Mouse (Mus musculus): ENCODE results near the gene Cap2.

Gene Cap2

DNA sequence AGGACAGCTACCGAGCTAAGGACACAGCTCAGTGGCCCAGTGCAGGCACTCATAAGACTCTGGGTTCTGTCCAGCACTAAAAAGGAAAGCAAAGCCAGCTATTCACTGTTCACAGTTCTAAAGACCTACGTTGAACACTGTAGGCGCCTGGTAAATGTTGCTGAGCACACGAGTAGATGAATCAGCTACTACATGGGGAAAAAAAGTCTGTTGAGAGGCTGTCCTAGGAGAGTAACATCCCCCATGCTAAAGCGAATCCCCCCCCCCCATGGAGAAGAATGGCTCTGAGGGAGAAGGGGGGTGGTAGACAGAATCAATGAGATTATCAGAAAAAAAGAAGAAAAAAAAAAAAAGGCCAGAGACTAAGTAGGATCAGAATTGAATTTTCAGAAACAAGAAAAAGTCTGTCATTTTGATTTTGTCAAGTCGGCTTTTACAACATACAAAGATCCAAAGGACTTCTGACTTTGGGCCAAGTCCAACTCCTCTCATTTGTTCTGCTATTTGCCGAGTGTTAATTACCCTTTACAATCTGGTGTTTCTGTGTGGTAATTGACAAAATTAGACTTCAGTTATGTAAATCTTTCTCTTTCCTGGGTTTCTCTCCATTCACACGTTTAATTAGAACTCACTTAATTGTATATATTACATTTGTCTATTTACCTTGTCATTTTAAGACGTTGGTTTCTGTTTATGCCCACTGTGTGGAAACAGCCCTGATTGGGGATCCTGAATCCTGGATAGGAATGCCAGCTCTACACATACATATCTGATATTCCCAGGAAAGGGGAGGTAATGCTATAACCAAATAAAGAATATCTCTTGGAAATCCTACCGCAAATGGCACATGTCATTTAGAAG, 139.2 kb downstream of the Cap2 start:
- DNase-seq = no peak

DNA sequence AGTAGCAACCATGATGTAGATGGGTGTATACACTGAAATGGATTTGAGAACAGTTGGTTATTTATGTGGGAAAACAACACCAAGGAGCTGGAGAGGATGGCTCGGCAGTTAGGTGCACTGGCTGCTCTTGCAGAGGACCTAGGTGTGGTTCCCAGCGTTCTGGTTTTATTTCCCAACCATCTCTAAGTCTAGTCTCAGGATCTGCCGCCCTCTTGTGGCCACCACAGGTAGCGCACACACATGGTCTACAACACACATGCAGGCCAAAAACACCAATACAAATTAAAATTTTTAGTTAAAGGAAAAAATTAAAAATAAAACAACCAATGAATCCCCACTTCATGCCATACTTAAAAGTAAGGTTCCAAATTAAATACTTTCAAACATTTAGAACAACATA, 140.7 kb downstream of the Cap2 start:
- no peak for DNase-seq

DNA sequence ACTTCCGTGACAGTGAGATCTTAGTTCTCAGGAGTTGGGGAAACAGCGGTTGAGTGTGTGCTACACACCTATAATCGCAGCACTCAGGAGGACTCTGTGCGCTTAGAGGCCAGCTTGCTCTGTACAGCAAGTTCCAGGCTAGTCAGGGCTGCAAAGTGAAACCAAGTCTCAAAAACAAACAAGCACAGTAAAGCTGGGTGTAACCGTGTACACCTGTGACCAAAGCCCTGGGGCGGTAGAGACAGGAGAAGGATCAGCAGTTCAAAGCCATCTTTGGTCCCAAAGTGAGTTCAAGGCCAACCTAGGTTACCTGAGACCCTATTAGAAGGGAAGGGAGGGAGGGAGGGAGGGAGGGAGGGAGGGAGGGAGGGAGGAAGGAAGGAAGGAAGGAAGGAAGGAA, 142.5 kb downstream of the Cap2 start:
- DNase-seq = no peak

DNA sequence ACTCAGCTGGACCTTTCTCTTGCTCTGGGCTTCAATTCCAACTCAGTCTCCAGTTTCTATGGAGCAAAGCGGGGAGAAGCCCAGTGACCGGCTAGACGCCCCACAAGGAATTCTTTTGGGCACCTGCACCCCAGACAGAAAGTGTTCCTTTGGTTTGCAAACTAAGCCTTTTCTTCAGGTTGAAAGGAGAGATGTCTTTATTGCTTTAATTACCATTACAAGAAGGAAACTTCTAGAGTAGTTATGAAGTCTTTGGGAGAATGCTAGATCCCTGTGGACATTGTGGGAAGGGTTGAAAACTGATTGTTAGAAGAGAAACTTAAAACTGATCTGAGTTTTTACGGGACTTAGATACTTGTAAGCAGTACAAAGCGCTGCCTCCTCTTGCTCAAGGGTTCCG, 143.8 kb downstream of the Cap2 start:
- no peak for DNase-seq

DNA sequence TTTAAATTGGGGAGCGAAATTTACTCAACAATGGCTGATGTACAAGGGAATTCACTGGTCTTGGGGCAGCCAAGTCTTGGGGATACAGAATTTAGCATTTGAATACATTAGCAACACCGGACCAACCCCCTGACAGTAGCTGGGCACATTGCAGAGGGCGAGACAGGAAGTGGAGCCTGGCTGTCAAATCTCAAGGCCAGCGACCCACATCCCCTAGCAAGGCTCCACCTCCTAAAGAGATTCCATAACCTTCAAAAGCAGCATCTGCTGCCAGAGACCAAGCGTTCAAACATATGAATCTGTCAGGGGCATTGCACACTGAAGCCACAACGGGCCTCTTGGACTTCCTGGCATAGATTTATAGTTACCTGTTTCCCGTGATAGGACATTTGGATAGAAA, 150.2 kb downstream of the Cap2 start:
- no peak for DNase-seq

DNA sequence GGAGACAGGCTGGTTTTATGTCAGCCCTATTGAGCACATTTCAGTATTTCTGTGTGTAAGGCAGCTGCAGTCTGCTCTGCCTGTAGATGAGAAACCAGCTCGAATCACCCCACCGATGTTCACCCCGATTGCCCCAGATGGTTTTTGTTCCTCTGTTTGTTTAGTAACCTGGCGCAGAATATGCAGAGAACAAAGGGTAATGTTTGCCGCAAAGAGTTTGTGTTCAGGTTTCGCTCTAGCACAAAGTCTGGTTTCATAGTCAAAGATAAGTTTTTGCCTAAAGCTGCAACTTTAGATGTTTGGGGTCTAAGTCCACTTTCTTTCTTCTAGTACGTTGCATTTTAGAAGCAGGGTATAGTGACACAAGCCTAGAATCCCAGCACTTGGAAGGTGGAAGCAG, 151.0 kb downstream of the Cap2 start:
- DNase-seq = no peak

DNA sequence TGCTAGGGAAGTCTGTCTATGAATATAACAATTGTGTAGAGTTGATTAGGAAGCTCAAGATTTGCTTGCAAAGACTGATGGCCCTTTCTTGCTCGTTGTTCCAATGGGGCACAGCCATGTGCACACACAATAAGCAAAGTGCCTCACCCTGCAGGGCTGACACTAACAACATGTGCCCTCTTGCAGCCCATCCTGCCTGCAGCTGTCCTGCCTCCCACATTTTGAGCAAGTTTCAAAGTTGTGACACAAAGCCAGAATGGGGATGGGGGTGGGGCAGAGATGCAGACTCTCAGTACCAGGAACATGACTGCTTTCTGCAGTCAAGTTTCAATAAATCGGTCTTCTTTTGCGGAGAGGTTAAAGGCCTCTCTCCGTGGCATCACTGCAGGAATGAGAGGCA, 152.0 kb downstream of the Cap2 start:
- DNase-seq = no peak

DNA sequence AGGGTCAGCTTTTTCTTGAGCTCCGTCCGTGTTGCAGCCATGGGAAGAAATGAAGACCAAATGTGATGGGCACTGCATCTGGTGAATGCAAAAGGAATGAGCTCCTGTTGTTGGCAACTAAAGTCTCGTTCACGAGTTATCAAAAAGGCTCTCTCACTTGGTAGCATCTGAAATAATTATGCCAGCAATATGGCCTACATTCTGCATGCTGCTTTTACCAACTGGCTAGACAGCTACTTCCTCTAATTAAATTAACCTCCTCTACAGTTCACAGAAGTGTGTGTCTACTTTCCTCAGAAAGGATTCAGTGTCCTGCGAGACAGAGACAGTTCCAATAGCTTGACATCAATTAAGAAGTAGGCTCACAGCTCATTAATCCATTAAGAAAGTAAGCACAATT, 152.9 kb downstream of the Cap2 start:
- DNase-seq = no peak

DNA sequence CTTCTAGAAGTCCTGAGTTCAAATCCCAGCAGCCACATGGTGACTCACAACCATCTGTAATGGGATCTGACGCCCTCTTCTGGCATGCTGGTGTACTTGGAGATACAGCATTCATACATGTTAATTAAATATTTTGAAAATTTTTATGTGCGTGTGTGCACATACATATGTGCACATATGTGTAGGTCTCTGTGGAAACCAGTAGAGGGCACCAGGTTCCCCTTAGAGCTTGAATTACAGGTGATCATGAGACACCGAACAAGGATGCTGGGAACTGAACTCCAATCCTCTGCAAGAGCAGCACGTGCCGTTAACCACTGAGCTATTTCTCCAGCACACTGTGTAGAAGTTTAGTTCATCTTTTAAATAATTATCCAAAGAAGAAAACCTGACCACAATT, 157.6 kb downstream of the Cap2 start:
- no peak for DNase-seq

DNA sequence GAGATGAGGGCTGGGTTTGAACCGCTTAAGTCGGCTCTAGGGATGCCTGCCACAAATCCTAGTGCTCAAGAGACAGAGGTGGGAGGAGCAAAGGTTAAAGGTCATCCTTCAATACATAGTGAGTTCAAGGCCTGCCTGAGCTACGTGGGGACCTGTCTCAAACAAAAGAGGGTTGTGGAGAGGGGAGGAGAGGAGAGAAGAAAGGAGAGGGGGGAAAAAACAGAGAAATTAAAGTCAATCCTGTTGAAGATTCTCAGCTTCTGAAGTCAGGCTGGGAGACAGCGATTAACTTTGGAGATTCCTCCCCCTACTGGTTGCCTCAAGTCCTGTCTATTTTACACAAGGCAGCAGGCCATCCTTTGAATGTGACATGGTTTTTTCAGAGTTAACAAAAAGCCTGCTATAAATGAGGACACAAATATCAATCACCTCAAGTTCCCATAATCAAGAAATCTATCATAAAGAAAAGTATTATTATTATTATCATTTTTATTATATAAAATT, 161.9 kb downstream of the Cap2 start:
- DNase-seq = peak; percentile 47

DNA sequence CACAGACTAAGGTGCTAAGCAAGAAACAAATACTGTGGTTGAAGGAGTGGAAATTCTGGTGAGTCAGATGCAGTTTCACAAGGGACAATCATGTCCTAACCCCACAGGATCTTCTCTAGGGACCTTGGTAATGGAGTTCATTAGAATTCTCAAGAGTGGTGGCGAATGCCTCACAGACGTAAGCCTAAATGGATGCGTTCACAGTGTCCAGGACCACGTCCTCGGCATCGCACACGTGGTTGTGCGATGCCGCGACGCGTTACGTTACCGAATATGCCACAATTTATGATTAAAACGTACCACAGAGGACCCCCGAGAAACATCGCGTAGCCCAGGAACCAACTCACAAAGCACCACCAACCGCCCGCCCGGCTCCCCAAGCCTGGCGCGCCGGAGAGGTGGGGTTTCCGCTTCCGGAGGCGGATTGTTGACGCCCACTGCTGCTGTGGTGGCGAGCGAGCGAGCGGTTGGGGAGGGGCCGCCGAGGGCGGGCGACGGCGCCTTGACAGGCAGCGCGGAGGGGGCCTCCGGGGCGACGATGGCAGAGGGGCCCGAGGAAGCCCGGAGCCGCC, 167.5 kb downstream of the Cap2 start, which contains the start of gene Fam8a1:
Fam8a1 (plus strand) TSS at position 475 of the 572 bp plus-strand sequence.
- DNase-seq = peak; percentile 94

DNA sequence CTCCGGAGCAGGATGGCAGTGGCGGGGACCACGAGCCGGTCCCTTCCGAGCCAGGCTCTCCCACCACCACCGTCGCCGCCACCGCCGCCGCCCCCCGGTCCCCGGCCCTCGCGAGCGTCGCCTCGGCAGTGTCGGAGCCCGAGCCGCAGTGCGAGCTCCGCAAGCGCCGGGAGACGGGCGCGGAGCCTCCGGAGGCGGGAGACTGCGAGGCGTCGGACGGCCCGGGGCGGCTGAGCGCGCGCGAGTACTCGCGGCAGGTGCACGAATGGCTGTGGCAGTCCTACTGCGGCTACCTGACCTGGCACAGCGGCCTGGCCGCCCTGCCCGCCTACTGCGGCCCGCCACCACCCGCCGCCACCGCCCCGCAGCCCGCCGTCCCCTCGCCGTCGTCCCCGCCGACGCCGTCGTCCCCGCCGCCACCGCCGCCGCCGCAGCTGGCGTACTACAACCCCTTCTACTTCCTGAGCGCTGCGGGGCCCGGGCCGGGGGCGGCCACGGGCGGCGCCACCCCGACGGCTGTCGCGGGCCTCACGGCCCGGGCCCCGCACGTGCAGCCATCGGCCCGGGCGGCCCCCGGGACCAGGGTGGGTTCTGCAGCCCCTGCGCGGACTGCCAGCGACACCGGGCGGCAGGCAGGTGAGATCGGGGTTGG, 168.1 kb downstream of the Cap2 start:
- DNase-seq = peak; percentile 18

DNA sequence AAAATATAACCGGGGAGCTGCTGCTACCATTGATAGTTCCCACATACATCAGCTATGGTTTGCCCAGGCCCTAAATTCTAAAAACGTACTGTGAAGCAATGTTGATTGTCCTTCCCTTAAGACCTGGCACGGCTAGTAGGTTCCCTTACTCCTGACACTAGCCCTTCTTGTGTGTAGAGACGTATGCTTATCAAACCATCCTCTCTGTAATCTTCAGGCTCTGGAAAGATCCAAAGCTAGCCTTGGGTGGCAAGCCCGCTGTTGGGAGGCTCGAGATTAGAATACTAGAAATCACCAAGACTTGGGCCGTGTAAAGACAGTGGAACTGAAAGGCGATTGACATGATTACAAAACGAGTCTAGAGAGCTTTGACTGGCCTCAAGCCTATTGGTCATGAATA, 168.9 kb downstream of the Cap2 start:
- no peak for DNase-seq

DNA sequence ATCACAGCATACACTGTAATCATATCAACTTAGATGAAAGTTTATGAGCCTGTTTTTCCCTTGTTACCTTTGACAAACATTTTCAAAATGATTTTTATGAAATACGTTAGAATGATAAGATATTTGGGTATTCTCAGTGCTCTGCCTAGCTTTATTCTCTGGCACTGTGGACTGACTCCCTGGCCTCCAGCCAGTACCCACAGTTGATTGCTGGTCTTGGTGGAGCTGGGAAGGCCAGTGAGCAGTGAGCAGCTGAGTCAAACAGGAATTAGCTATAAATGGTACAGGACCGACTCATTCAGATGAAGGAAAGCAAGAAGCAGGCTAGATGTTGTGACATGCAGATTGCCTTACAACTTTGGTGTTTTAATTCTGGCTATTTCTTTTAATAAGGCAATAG, 173.0 kb downstream of the Cap2 start:
- no peak for DNase-seq

DNA sequence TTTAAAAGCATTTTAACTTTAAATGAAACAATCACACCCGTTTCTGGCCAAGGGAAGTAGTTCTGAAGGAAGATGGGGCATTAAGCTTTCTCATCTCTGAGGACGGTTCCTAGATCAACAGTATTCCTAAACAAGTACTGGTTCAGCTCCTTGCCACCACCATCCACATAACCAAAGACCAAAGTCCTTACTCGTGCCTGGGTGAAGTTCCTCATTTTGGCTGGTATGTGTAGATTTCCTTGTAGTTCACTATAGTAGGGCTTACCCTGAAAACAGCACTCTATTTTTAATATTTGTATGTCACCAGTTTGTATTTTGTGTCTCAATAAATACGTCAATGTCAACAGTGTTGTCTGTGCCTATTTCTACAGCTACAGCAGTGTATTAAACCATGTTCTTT, 176.1 kb downstream of the Cap2 start:
- DNase-seq = no peak

DNA sequence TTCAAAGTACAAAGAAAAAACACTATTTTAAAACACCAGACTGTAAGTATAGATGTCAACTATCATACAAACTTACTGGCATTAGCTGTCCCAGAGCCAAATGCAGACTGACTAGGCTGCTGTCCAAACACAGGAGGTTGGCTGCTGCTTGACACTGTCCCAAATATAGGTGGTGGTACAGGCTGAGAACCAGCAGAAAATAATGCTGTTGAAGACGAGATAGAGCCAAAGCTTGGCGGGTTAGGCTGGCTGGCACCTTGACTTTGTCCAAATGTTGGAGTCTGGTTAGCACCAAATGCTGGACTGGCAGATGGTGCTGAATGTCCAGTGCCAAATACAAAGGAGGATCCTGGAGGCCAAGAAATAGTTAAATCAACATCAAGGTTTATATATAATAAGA, 181.3 kb downstream of the Cap2 start:
- no peak for DNase-seq

DNA sequence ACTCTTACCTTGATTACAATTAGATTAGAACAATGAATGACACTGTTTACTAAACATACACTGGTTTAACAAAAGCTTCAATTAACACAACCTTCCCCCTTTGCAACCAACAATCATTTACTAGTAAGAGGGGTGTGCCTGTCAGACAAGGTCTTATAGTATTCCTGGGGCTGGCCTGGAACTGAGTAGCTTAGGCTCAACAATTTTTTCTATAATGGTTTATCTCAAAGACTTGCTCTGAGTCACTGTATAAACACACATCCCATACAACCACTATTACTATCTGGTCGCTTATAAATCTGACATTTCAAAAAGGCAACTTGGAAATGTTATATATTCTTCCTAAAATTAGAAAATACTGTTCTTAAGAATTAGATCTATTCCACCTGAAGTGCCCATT, 181.7 kb downstream of the Cap2 start:
- no peak for DNase-seq

DNA sequence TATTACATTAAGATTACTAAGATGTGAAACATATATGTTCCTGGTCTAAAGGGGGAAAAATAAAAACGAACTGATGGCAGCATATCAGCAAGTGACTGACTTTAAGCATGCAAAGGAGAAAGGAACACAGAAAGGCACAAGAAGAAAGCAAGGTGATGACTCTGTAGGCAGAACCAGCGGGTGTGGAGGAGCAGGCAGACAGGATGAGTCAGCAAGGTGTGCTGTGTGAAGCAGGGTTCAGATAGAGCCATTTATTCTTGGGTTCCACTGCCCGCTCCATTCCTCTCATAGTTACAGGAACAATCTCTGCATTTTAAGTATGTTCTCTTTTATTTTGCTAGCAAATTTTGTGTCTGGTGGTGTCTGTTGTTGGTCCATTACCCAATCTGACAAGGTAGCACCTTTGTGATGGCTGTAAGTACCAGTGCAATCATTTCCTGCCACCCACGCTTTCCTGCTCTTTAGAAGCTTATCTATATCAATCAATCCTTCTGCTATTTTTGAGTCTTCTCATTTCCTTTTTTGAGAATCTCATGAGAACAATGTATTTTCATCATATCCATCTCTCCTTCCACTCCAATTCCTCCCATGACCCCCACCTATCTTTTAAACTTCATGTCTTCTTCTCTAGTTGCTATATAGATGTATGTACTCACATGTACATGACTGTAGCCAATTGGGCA, 189.1 kb downstream of the Cap2 start:
- DNase-seq = no peak

DNA sequence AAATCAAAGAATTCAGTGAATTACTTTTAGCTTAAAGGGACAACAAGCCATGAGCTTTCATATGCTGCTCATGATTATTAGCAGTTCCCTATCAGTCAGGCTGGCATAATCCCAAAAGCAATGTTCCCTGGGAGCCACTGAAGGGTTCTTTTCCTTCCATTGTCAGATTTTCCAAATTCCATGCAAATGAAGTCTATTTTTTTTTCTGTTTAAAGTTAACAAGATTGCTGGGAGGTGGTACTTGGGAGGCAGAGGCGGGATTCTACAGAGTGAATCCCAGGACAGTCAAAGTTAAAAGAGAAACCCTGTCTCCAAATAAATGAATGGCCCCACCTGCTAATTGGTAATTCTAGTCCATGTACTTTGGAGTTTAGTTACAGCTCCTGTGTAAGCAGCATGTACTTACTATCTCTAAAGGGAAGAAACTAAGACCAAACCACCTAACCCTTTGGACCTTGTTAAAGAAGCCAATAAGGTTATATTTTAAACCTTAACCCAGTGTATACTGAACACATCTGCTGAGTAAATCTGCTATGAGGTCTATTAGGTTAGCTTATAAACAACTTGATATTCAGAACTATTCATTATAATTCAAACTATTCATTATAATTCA, 193.8 kb downstream of the Cap2 start:
- DNase-seq = peak; percentile 40

DNA sequence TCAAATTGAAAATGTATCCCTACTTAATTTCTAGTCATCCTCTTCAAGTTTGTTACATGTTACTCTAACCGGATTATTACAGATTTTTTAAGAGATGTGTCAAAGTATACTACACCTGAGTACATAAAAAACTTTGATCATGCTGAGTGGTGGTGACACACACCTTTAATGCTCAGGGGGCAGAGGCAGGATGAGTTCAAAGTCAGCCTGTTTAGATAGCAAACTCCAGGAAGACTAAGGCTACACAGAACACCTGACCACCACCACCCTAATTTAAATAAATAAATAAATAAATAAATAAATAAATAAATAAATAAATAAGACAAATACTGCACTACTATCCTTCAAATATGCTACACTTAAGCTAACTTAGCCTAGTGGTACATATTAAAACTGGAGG, 194.3 kb downstream of the Cap2 start:
- no peak for DNase-seq

DNA sequence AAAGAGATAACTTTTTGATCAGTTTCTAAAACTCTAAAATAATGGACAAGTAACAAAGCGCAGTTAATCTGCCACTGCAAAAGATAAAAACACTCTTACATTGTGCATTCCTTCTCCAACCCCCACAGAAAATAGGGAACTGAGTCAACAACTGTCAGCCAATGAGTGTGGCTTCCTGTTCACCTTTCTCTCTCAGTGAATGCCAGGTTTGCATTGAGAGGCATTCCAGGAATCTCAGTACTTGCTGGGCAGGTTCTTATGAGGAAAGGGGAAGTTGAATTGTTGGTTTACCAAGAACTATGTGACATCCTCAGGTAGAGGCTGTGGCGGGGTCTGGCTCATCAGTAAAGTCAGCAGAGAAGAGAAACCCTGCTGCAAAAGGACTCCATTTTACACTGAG, 195.1 kb downstream of the Cap2 start:
- DNase-seq = peak; percentile 69

DNA sequence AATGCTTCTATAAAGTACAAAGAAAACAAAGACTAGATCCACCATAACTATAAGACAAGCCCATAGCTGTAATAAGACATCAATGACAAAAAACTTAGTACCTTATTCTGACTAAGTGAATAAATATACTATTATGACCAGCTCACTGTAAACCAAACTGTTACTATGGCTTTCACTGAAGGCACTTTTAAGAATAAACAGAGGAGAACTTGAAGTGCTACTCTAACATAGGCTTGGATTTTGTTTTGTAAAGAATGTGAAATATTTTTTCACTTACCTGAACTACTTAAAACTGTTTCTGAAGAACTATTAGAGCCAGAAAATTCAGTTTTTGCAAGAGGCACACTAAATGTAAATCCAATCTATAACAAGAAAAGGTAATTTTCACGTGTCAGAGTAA, 197.7 kb downstream of the Cap2 start:
- DNase-seq = no peak

All from lung, postnatal 36 days (tissue).